Mouse (Mus musculus) heart, embryonic 12.5 days (tissue): ENCODE results near the gene Celsr1. TPM values are rescaled to one million over a fixed set of nuclear protein-coding genes. Genes with fewer than 3 reads are reported as not detected.

Experiments used
- ATAC-seq: fragments of 200-750 bp; cut with Nextera tagmentation; 2 replicates; pipeline ENCODE4 v1.8.0; 2017; ENCODE audit warnings: moderate TSS enrichment, moderate library complexity; ENCODE audit not compliant: insufficient number of reproducible peaks, low FRiP score
- H3K27ac ChIP-seq: fragments of 300-500 bp; sonication (generic); 2 replicates; pipeline ENCODE4 v1.5.1; 2016; ENCODE audit warnings: mild to moderate bottlenecking, moderate library complexity; ENCODE audit not compliant: poor library complexity, severe bottlenecking
- H3K27me3 ChIP-seq: fragments of 300-500 bp; sonication (generic); replicated peaks from 2 replicates; pipeline ENCODE4 v1.6.1; 2016; ENCODE audit warnings: mild to moderate bottlenecking, moderate library complexity
- H3K36me3 ChIP-seq: fragments of 300-500 bp; sonication (generic); 2 replicates; pipeline ENCODE4 v1.6.1; 2016; ENCODE audit warnings: mild to moderate bottlenecking, moderate library complexity
- H3K4me1 ChIP-seq: fragments of 300-500 bp; sonication (generic); replicated peaks from 2 replicates; pipeline ENCODE4 v1.6.1; 2016; ENCODE audit warnings: mild to moderate bottlenecking
- H3K4me2 ChIP-seq: fragments of 300-500 bp; sonication (generic); 2 replicates; pipeline ENCODE4 v1.6.1; 2016; ENCODE audit warnings: mild to moderate bottlenecking, moderate library complexity
- H3K4me3 ChIP-seq: fragments of 300-500 bp; sonication (generic); 2 replicates; pipeline ENCODE4 v1.5.1; 2016; ENCODE audit warnings: mild to moderate bottlenecking
- H3K9ac ChIP-seq: fragments of 300-500 bp; sonication (generic); 2 replicates; pipeline ENCODE4 v1.6.1; 2016; ENCODE audit warnings: mild to moderate bottlenecking, moderate library complexity
- H3K9me3 ChIP-seq: fragments of 300-500 bp; sonication (generic); replicated peaks from 2 replicates; pipeline ENCODE4 v1.6.1; 2016; ENCODE audit warnings: mild to moderate bottlenecking, moderate library complexity
- WGBS: fragments of 180-500 bp; shearing (Covaris S2); methylation state at CpG from one replicate; pipeline ENCODE4 v1.1.7; 2016; 5-methylcytosine and 5-hydroxymethylcytosine counted together
- polyA plus RNA-seq: library from polyadenylated mRNA; unstranded; fragments of >200 nt; fragmentation: Nextera tagmentation; extraction: Ambion mirVana; gene quantifications from 2 replicates; pipeline ENCODE4 v1.2.1, GENCODE M21; 2016

Gene Celsr1
- polyA plus RNA-seq, 1 experiment from 2014 or later = 2.0 TPM

GRCm38 (mm10) chr15:85993931-85994583 lies 39.5 kb downstream of the Celsr1 start:
- Histone ChIP-seq H3K4me2 (no peak overlapping the region), H3K4me3 (no peak overlapping the region), H3K9ac (no peak overlapping the region), H3K27ac (no peak overlapping the region), H3K4me1 (peaks cover 7% of the 10 kb centered on the region), H3K36me3 (no peaks in the 10 kb centered on the region), H3K9me3 (0 out of 2 replicates have a peak, but pooled peaks cover 3% of the 10 kb centered on the region), H3K27me3 (peaks cover 7% of the 10 kb centered on the region; the same call in 1 of the 2 replicates)
- 47% methylated on average over 14 of the region's 14 CpGs for WGBS
- ATAC-seq = no peak

GRCm38 (mm10) chr15:85993386-85993785 lies 40.2 kb downstream of the Celsr1 start:
- Histone ChIP-seq H3K9me3 (0 out of 2 replicates have a peak, but pooled peaks cover 3% of the 10 kb centered on the region), H3K36me3 (no peaks in the 10 kb centered on the region), H3K4me2 (no peak overlapping the region), H3K27me3 (peaks cover 7% of the 10 kb centered on the region; the same call in 1 of the 2 replicates), H3K9ac (no peak overlapping the region), H3K27ac (no peak overlapping the region), H3K4me1 (peaks cover 7% of the 10 kb centered on the region), H3K4me3 (no peak overlapping the region)
- ATAC-seq = no peak

- H3K9me3 ChIP-seq = 0 out of 2 replicates have a peak, but pooled peaks cover 3% of the 10 kb centered on the region
- no peak overlapping the region for H3K9ac ChIP-seq
- WGBS = 39% methylated on average over 3 of the region's 3 CpGs
- no peak overlapping the region for H3K4me2 ChIP-seq
- H3K27me3 ChIP-seq = peaks cover 7% of the 10 kb centered on the region; the same call in 1 of the 2 replicates
- no peak overlapping the region for H3K27ac ChIP-seq
- no peak for ATAC-seq
- peaks cover 11% of the 10 kb centered on the region for H3K4me1 ChIP-seq
- H3K4me3 ChIP-seq = no peak overlapping the region
- H3K36me3 ChIP-seq = no peaks in the 10 kb centered on the region
Observed at GRCm38 (mm10) chr15:85992125-85992495, 41.5 kb downstream of the Celsr1 start.

- no peak overlapping the region for H3K9ac ChIP-seq
- H3K4me1 ChIP-seq = peaks cover 11% of the 10 kb centered on the region
- ATAC-seq = no peak
- H3K27ac ChIP-seq = no peak overlapping the region
- no peak overlapping the region for H3K4me3 ChIP-seq
- 77% methylated on average over 5 of the region's 5 CpGs for WGBS
- H3K4me2 ChIP-seq = no peak overlapping the region
- peaks cover 7% of the 10 kb centered on the region; the same call in 1 of the 2 replicates for H3K27me3 ChIP-seq
- 0 out of 2 replicates have a peak, but pooled peaks cover 3% of the 10 kb centered on the region for H3K9me3 ChIP-seq
- no peaks in the 10 kb centered on the region for H3K36me3 ChIP-seq
Observed at GRCm38 (mm10) chr15:85991453-85992124, 42.0 kb downstream of the Celsr1 start.

- WGBS = 86% methylated on average over 17 of the region's 17 CpGs
- Histone ChIP-seq H3K36me3 (no peaks in the 10 kb centered on the region), H3K27ac (no peak overlapping the region)
Observed at GRCm38 (mm10) chr15:85990696-85991443, 42.7 kb downstream of the Celsr1 start.

GRCm38 (mm10) chr15:85987896-85988295 lies 45.7 kb downstream of the Celsr1 start:
- 0 out of 2 replicates have a peak, but pooled peaks cover 3% of the 10 kb centered on the region for H3K9me3 ChIP-seq
- H3K4me3 ChIP-seq = no peak overlapping the region
- peaks cover 4% of the 10 kb centered on the region; the same call in 1 of the 2 replicates for H3K4me1 ChIP-seq
- no peaks in the 10 kb centered on the region for H3K36me3 ChIP-seq
- H3K27me3 ChIP-seq = no peaks in the 10 kb centered on the region
- WGBS = 38% methylated on average over 5 of the region's 5 CpGs
- no peak overlapping the region for H3K9ac ChIP-seq
- H3K4me2 ChIP-seq = no peak overlapping the region
- ATAC-seq = no peak
- H3K27ac ChIP-seq = no peak overlapping the region

More at GRCm38 (mm10) chr15:85990696-85991443, 42.7 kb downstream of the Celsr1 start:
- 0 out of 2 replicates have a peak, but pooled peaks cover 3% of the 10 kb centered on the region for H3K9me3 ChIP-seq
- no peak for ATAC-seq
- no peak overlapping the region for H3K4me3 ChIP-seq
- no peak overlapping the region for H3K9ac ChIP-seq
- H3K4me2 ChIP-seq = no peak overlapping the region
- peaks cover 7% of the 10 kb centered on the region; the same call in 1 of the 2 replicates for H3K27me3 ChIP-seq
- H3K4me1 ChIP-seq = peaks cover 11% of the 10 kb centered on the region

- H3K27me3 ChIP-seq = no peaks in the 10 kb centered on the region
- no peak overlapping the region for H3K4me2 ChIP-seq
- no peak for ATAC-seq
- no peak overlapping the region for H3K4me3 ChIP-seq
- H3K36me3 ChIP-seq = no peaks in the 10 kb centered on the region
- H3K27ac ChIP-seq = no peak overlapping the region
- no peak overlapping the region for H3K9ac ChIP-seq
- H3K4me1 ChIP-seq = peaks cover 13% of the 10 kb centered on the region
- no peaks in the 10 kb centered on the region for H3K9me3 ChIP-seq
- WGBS = 85% methylated on average over 4 of the region's 4 CpGs
Observed at GRCm38 (mm10) chr15:85986170-85986569, 47.4 kb downstream of the Celsr1 start.

- H3K27ac ChIP-seq = no peak overlapping the region
- no peaks in the 10 kb centered on the region for H3K27me3 ChIP-seq
- H3K9ac ChIP-seq = no peak overlapping the region
- peaks cover 13% of the 10 kb centered on the region for H3K4me1 ChIP-seq
- H3K4me2 ChIP-seq = no peak overlapping the region
- WGBS = 81% methylated on average over 4 of the region's 4 CpGs
- no peaks in the 10 kb centered on the region for H3K36me3 ChIP-seq
- no peaks in the 10 kb centered on the region for H3K9me3 ChIP-seq
- ATAC-seq = no peak
- H3K4me3 ChIP-seq = no peak overlapping the region
Observed at GRCm38 (mm10) chr15:85985601-85986000, 48.0 kb downstream of the Celsr1 start.

GRCm38 (mm10) chr15:85983131-85983530 lies 50.4 kb downstream of the Celsr1 start:
- no peak for ATAC-seq
- Histone ChIP-seq H3K4me2 (no peak overlapping the region), H3K36me3 (no peaks in the 10 kb centered on the region), H3K27ac (no peak overlapping the region), H3K9ac (no peak overlapping the region), H3K9me3 (no peaks in the 10 kb centered on the region), H3K27me3 (no peaks in the 10 kb centered on the region), H3K4me1 (peaks cover 13% of the 10 kb centered on the region), H3K4me3 (no peak overlapping the region)
- 82% methylated on average over 7 of the region's 7 CpGs for WGBS

- ATAC-seq = 0 out of 2 replicates have a peak, but pooled peaks have one; percentile 8
- WGBS = 22% methylated on average over 3 of the region's 3 CpGs
- H3K4me2 ChIP-seq = no peak overlapping the region
- H3K36me3 ChIP-seq = no peaks in the 10 kb centered on the region
- no peak overlapping the region for H3K4me3 ChIP-seq
- no peak overlapping the region for H3K9ac ChIP-seq
- H3K27ac ChIP-seq = no peak overlapping the region
- H3K9me3 ChIP-seq = no peaks in the 10 kb centered on the region
- H3K27me3 ChIP-seq = no peaks in the 10 kb centered on the region
- H3K4me1 ChIP-seq = peaks cover 11% of the 10 kb centered on the region
Observed at GRCm38 (mm10) chr15:85982416-85982775, 51.2 kb downstream of the Celsr1 start.
